Mouse (Mus musculus): ENCODE measurements at regions not wholly inside any gene's neighbourhood (a gene's known extent, or its start where the extent isn't known, plus 50 kb on each side); places are given as distances from the start of the nearest gene placed in this dataset.
"Not testable (repeated sequence)": the region's sequence is repeated elsewhere in the genome, so short reads cannot be mapped to it uniquely, and the experiment has no call there.

- 38% methylated on average over 2 of the region's 2 CpGs for WGBS
- Histone ChIP-seq H3K4me1 (no peaks in the 10 kb centered on the region), H3K27ac (replicated peaks) (no peak overlapping the region; the same call in 1 of the 2 replicates), H3K9me3 (no peaks in the 10 kb centered on the region), H3K27me3 (replicated peaks; ENCODE audit: low read depth, poor library complexity, severe bottlenecking) (no peaks in the 10 kb centered on the region), H3K4me3 (no peak overlapping the region), H3K36me3 (replicated peaks) (no peaks in the 10 kb centered on the region)
- DNase-seq (ENCODE audit: low spot score): no peak
Measured at GRCm38 (mm10) chr11:22573166-22573565, 61.3 kb downstream of the Tmem17 start.

GRCm38 (mm10) chr11:22573802-22574201, 61.9 kb downstream of the Tmem17 start:
- H3K9me3 ChIP-seq: no peaks in the 10 kb centered on the region
- H3K4me1 ChIP-seq: no peaks in the 10 kb centered on the region
- H3K36me3 ChIP-seq (replicated peaks): no peaks in the 10 kb centered on the region
- H3K4me3 ChIP-seq: no peak overlapping the region
- DNase-seq (ENCODE audit: low spot score): no peak
- no peak overlapping the region for H3K27ac ChIP-seq (replicated peaks)
- WGBS: 80% methylated on average over 3 of the region's 3 CpGs
- no peaks in the 10 kb centered on the region for H3K27me3 ChIP-seq (replicated peaks; ENCODE audit: low read depth, poor library complexity, severe bottlenecking)

GRCm38 (mm10) chr11:22574506-22574905, 62.6 kb downstream of the Tmem17 start:
- no peaks in the 10 kb centered on the region for H3K27me3 ChIP-seq (replicated peaks; ENCODE audit: low read depth, poor library complexity, severe bottlenecking)
- no peaks in the 10 kb centered on the region for H3K9me3 ChIP-seq
- no peak overlapping the region for H3K27ac ChIP-seq (replicated peaks)
- 87% methylated on average over 2 of the region's 2 CpGs for WGBS
- no peak overlapping the region for H3K4me3 ChIP-seq
- no peaks in the 10 kb centered on the region for H3K36me3 ChIP-seq (replicated peaks)
- no peak for DNase-seq (ENCODE audit: low spot score)
- no peaks in the 10 kb centered on the region for H3K4me1 ChIP-seq

- Histone ChIP-seq H3K4me3 (peak overlapping the region; percentile 46; the same call in 1 of the 2 replicates), H3K27me3 (replicated peaks; ENCODE audit: low read depth, poor library complexity, severe bottlenecking) (no peaks in the 10 kb centered on the region), H3K36me3 (replicated peaks) (no peaks in the 10 kb centered on the region), H3K4me1 (peaks cover 34% of the 10 kb centered on the region), H3K27ac (replicated peaks) (peak overlapping the region; percentile 76), H3K9me3 (no peaks in the 10 kb centered on the region)
- 34% methylated on average over 5 of the region's 5 CpGs for WGBS
- no peak for DNase-seq (ENCODE audit: low spot score)
Measured at GRCm38 (mm10) chr11:22584100-22584487, 72.2 kb downstream of the Tmem17 start.

- DNase-seq (ENCODE audit: low spot score): peak; percentile 54
- Histone ChIP-seq H3K4me3 (peak overlapping the region; percentile 46), H3K9me3 (no peaks in the 10 kb centered on the region), H3K36me3 (replicated peaks) (no peaks in the 10 kb centered on the region), H3K27ac (replicated peaks) (peak overlapping the region; percentile 76), H3K4me1 (peaks cover 36% of the 10 kb centered on the region), H3K27me3 (replicated peaks; ENCODE audit: low read depth, poor library complexity, severe bottlenecking) (no peaks in the 10 kb centered on the region)
- 7% methylated on average over 14 of the region's 14 CpGs for WGBS
Measured at GRCm38 (mm10) chr11:22584488-22585158, 72.7 kb downstream of the Tmem17 start.

- peak; percentile 28 for DNase-seq (ENCODE audit: low spot score)
- H3K4me1 ChIP-seq: peaks cover 40% of the 10 kb centered on the region
- no peaks in the 10 kb centered on the region for H3K27me3 ChIP-seq (replicated peaks; ENCODE audit: low read depth, poor library complexity, severe bottlenecking)
- 45% methylated on average over 7 of the region's 7 CpGs for WGBS
- H3K9me3 ChIP-seq: no peaks in the 10 kb centered on the region
- no peaks in the 10 kb centered on the region for H3K36me3 ChIP-seq (replicated peaks)
- H3K4me3 ChIP-seq: no peak overlapping the region
- H3K27ac ChIP-seq (replicated peaks): no peak overlapping the region
Measured at GRCm38 (mm10) chr11:22587691-22588241, 75.9 kb downstream of the Tmem17 start.

- no peaks in the 10 kb centered on the region for H3K27me3 ChIP-seq (replicated peaks; ENCODE audit: low read depth, poor library complexity, severe bottlenecking)
- WGBS: 38% methylated on average over 2 of the region's 2 CpGs
- H3K36me3 ChIP-seq (replicated peaks): no peaks in the 10 kb centered on the region
- DNase-seq (ENCODE audit: low spot score): no peak
- peaks cover 40% of the 10 kb centered on the region for H3K4me1 ChIP-seq
- no peaks in the 10 kb centered on the region for H3K9me3 ChIP-seq
- no peak overlapping the region for H3K27ac ChIP-seq (replicated peaks)
- H3K4me3 ChIP-seq: no peak overlapping the region
Measured at GRCm38 (mm10) chr11:22588546-22588945, 76.7 kb downstream of the Tmem17 start.

GRCm38 (mm10) chr11:22589901-22590300, 78.0 kb downstream of the Tmem17 start:
- no peaks in the 10 kb centered on the region for H3K9me3 ChIP-seq
- peaks cover 29% of the 10 kb centered on the region for H3K4me1 ChIP-seq
- no peaks in the 10 kb centered on the region for H3K27me3 ChIP-seq (replicated peaks; ENCODE audit: low read depth, poor library complexity, severe bottlenecking)
- no peak overlapping the region for H3K4me3 ChIP-seq
- WGBS: 68% methylated on average over 2 of the region's 2 CpGs
- DNase-seq (ENCODE audit: low spot score): no peak
- no peaks in the 10 kb centered on the region for H3K36me3 ChIP-seq (replicated peaks)
- H3K27ac ChIP-seq (replicated peaks): no peak overlapping the region; the same call in 1 of the 2 replicates

GRCm38 (mm10) chr11:22591050-22591449, 79.2 kb downstream of the Tmem17 start:
- H3K9me3 ChIP-seq; H3K27me3 ChIP-seq (replicated peaks; ENCODE audit: low read depth, poor library complexity, severe bottlenecking); H3K4me3 ChIP-seq; H3K36me3 ChIP-seq (replicated peaks); DNase-seq (ENCODE audit: low spot score); H3K27ac ChIP-seq (replicated peaks): not testable (repeated sequence)
- WGBS: 95% methylated on average over 14 of the region's 14 CpGs
- H3K4me1 ChIP-seq: peaks cover 26% of the 10 kb centered on the region

GRCm38 (mm10) chr11:22592706-22593105, 80.8 kb downstream of the Tmem17 start:
- Histone ChIP-seq H3K27ac (replicated peaks) (no peak overlapping the region), H3K36me3 (replicated peaks) (no peaks in the 10 kb centered on the region), H3K4me3 (no peak overlapping the region), H3K4me1 (peaks cover 20% of the 10 kb centered on the region), H3K27me3 (replicated peaks; ENCODE audit: low read depth, poor library complexity, severe bottlenecking) (no peaks in the 10 kb centered on the region), H3K9me3 (peaks cover 4% of the 10 kb centered on the region; the same call in 1 of the 2 replicates)
- DNase-seq (ENCODE audit: low spot score): no peak
- WGBS: 89% methylated on average over 5 of the region's 5 CpGs

GRCm38 (mm10) chr11:22596076-22596804, 84.4 kb downstream of the Tmem17 start:
- Histone ChIP-seq H3K27ac (replicated peaks) (no peak overlapping the region), H3K4me1 (no peaks in the 10 kb centered on the region), H3K36me3 (replicated peaks) (no peaks in the 10 kb centered on the region), H3K27me3 (replicated peaks; ENCODE audit: low read depth, poor library complexity, severe bottlenecking) (no peaks in the 10 kb centered on the region), H3K9me3 (peaks cover 4% of the 10 kb centered on the region; the same call in 1 of the 2 replicates), H3K4me3 (no peak overlapping the region)
- no peak for DNase-seq (ENCODE audit: low spot score)
- WGBS: 82% methylated on average over 8 of the region's 8 CpGs

GRCm38 (mm10) chr11:22596805-22597149, 84.9 kb downstream of the Tmem17 start:
- 85% methylated on average over 2 of the region's 2 CpGs for WGBS
- Histone ChIP-seq H3K4me1 (no peaks in the 10 kb centered on the region), H3K4me3 (no peak overlapping the region), H3K9me3 (peaks cover 4% of the 10 kb centered on the region; the same call in 1 of the 2 replicates), H3K27ac (replicated peaks) (no peak overlapping the region), H3K36me3 (replicated peaks) (no peaks in the 10 kb centered on the region), H3K27me3 (replicated peaks; ENCODE audit: low read depth, poor library complexity, severe bottlenecking) (no peaks in the 10 kb centered on the region)
- no peak for DNase-seq (ENCODE audit: low spot score)

- H3K36me3 ChIP-seq (replicated peaks): no peaks in the 10 kb centered on the region
- WGBS: 56% methylated on average over 7 of the region's 7 CpGs
- no peaks in the 10 kb centered on the region for H3K27me3 ChIP-seq (replicated peaks; ENCODE audit: low read depth, poor library complexity, severe bottlenecking)
- H3K4me1 ChIP-seq: no peaks in the 10 kb centered on the region
- H3K9me3 ChIP-seq: peaks cover 4% of the 10 kb centered on the region; the same call in 1 of the 2 replicates
- H3K4me3 ChIP-seq: no peak overlapping the region
- H3K27ac ChIP-seq (replicated peaks): no peak overlapping the region
- no peak for DNase-seq (ENCODE audit: low spot score)
Measured at GRCm38 (mm10) chr11:22600370-22600769, 88.5 kb downstream of the Tmem17 start.
